Mouse (Mus musculus) lung, postnatal 14 days (tissue): ENCODE measurements around the gene Tas1r1.

Experiments used
- DNase-seq: peaks from one replicate; pipeline ENCODE4 v3.0.0; 2021

The Tas1r1 gene

GRCm38 (mm10) chr4:151985886-151986285, 52.5 kb downstream of the Tas1r1 start:
- DNase-seq = no peak

- DNase-seq = no peak
These were observed 54.8 kb downstream of the Tas1r1 start for GRCm38 (mm10) chr4:151983560-151983959.

- no peak for DNase-seq
These were observed 55.3 kb downstream of the Tas1r1 start for GRCm38 (mm10) chr4:151983043-151983442.

GRCm38 (mm10) chr4:151981363-151981762, 57.0 kb downstream of the Tas1r1 start:
- peak; percentile 83 for DNase-seq

- no peak for DNase-seq
These were observed 57.7 kb downstream of the Tas1r1 start for GRCm38 (mm10) chr4:151980699-151981098.
